Mouse (Mus musculus) T-helper 2 cell (primary cell): ENCODE results near the gene Hapln4.

Experiments
- in situ Hi-C: fragments of 300-600 bp; cut with MboI, MseI; formaldehyde crosslinking; loops from one replicate; pipeline ENCODE4 v1.15.1; 2025; ENCODE audit warnings: high pct_unique_total_duplicates

Hapln4 gene

DNA sequence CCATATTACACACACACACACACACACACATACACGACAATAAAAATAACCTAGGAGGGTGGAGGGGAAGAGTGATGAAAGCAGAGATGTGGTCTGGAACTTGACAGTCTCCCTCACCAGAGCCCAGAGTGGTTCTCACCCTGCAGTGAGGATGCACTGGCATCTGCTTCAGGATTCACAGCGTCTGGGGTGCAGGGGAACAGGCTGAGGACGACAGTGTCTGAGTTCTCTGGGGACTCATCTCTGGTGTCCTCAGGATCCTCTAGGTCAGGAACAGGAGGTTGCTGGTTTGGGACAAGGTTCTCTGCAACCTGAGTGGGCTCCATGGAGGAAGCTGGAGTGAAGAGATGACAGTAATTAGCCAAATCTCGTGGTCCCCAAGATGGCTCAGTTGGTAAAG, 54.6 kb downstream of the Hapln4 start:
- in situ Hi-C loops, result no loop called here

DNA sequence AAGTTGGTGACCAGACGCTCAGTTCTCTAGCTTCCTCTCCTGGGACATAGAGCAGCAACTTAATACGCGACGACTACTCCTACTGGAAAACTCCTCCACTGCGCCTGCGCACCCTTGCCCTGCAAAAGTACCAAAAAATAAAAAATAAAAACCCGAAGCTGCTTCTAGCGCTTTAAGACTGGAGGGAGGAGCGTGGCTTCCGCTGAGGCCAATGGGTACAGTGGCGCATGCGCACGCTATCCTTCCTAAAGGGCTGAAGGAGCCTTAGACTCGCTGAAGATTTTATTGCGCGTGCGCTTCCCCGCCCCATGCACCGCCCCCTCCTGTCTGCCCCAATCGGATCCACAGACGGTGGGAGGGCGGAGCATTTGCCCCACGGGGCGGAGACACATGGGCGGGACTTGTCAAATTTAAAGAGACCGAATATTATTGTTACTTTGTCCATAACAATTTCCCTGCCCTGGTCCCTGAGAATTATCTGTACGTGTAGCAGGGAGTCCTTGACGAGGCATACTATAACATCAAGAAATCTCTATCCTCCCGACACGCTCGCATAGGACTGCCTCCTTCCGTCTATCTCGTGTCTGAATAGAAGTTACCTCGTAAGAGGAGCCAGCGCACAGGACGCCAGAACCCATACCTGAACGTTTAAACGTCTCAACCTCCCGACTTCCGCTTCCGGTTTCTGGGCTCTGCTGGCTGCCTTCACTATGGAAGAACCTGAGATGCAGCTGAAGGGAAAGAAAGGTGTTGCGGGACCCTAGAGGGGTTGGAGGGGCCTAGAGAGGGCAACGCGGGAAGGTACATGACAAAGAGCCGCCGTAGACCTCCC, 56.0 kb downstream of the Hapln4 start, which contains the start of the genes Rfxank, Borcs8 and Mef2b:
Rfxank (minus strand) TSS at position 129 of the 832 bp plus-strand sequence.
Borcs8 (plus strand) TSS at position 474 of the 832 bp plus-strand sequence.
Mef2b (plus strand) TSS at position 686 of the 832 bp plus-strand sequence.
- in situ Hi-C loops, result no loop called here

DNA sequence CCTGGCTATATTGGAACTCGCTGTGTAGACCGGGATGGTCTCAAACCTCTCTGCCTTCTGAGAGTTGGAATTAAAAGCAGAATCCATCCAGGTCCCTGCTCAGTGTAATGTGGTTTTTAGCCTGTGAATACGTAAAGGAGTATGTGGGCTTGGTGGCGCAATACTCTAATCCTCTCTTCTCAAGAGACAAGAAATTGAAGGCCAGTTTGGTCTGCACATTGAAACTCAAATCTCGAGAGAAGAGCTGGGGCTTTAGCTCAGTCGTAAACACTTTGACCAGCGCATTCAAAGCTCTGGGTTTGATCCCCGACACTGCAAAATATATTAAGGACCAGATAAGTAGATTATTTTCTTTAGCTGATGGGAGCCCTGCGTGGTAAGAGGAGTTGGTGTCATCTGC, 56.7 kb downstream of the Hapln4 start:
- in situ Hi-C loops, result no loop called here
